Mouse (Mus musculus) MEL (cell line): ENCODE measurements around the gene Yipf1.

Experiments
- CTCF ChIP-seq, 3 experiments: IDR thresholded peaks in 2 of 3; conservative IDR thresholded peaks in 1 of 3; 2 replicates each; pipeline ENCODE4 v1.5.1; 2011 to 2012; ENCODE audit warnings: low read length in 3 of 3, low read depth in 2 of 3, mild to moderate bottlenecking in 2 of 3, improper control_type of control experiment in 1 of 3, inconsistent platforms in 1 of 3, mixed read lengths in 1 of 3, moderate library complexity in 1 of 3; ENCODE audit not compliant: control insufficient read depth in 1 of 3, insufficient read depth in 1 of 3, poor library complexity in 1 of 3, severe bottlenecking in 1 of 3
- E2F4 ChIP-seq: IDR thresholded peaks from 2 replicates; pipeline ENCODE4 v1.6.1; 2011; ENCODE audit warnings: low read depth, low read length, improper control_type of control experiment, borderline replicate concordance
- EP300 ChIP-seq, 2 experiments: IDR thresholded peaks; 2 replicates each; pipeline ENCODE4 v1.6.1; 2011; ENCODE audit warnings: improper control_type of control experiment in 2 of 2, low read length in 2 of 2, low read depth in 1 of 2, mild to moderate bottlenecking in 1 of 2
- ETS1 ChIP-seq: IDR thresholded peaks from 2 replicates; pipeline ENCODE4 v1.6.1; 2012; ENCODE audit warnings: low read depth, mild to moderate bottlenecking, inconsistent platforms, low read length, improper control_type of control experiment, moderate library complexity
- GABPA ChIP-seq: IDR thresholded peaks from 2 replicates; pipeline ENCODE4 v1.6.1; 2012; ENCODE audit warnings: low read depth, mild to moderate bottlenecking, inconsistent platforms, low read length, improper control_type of control experiment, moderate library complexity
- MAX ChIP-seq: IDR thresholded peaks from 2 replicates; pipeline ENCODE4 v1.6.1; 2011; ENCODE audit warnings: low read length, improper control_type of control experiment
- MAZ ChIP-seq: IDR thresholded peaks from 2 replicates; pipeline ENCODE4 v1.6.1; 2012; ENCODE audit warnings: low read depth, mild to moderate bottlenecking, inconsistent platforms, low read length, improper control_type of control experiment
- MEF2A ChIP-seq: IDR thresholded peaks from 2 replicates; pipeline ENCODE4 v1.6.1; 2014; ENCODE audit warnings: low read depth, mild to moderate bottlenecking, inconsistent platforms, low read length, improper control_type of control experiment; ENCODE audit not compliant: poor library complexity, insufficient replicate concordance, severe bottlenecking; ENCODE audit errors: extremely low read depth
- POLR2A ChIP-seq, 2 experiments: IDR thresholded peaks; 2 replicates each; pipeline ENCODE4 v1.6.1; 2011 to 2012; ENCODE audit warnings: low read length in 2 of 2, mild to moderate bottlenecking in 2 of 2, control low read depth in 1 of 2, improper control_type of control experiment in 1 of 2, low read depth in 1 of 2, moderate library complexity in 1 of 2; ENCODE audit not compliant: control insufficient read depth in 1 of 2, insufficient read depth in 1 of 2, poor library complexity in 1 of 2
- TBP ChIP-seq: IDR thresholded peaks from 2 replicates; pipeline ENCODE4 v1.8.0; 2011; ENCODE audit warnings: low read depth, low read length, improper control_type of control experiment
- USF1 ChIP-seq: IDR thresholded peaks from 2 replicates; pipeline ENCODE4 v1.6.1; 2014; ENCODE audit warnings: low read depth, mild to moderate bottlenecking, inconsistent platforms, low read length, improper control_type of control experiment, moderate library complexity
- ZMIZ1 ChIP-seq: IDR thresholded peaks from 2 replicates; pipeline ENCODE4 v1.6.1; 2012; ENCODE audit warnings: low read depth, mild to moderate bottlenecking, inconsistent platforms, low read length, improper control_type of control experiment, moderate library complexity

- TF ChIP-seq CTCF (IDR thresholded peaks at IDR 0.05 in 2 of 3, conservative IDR thresholded peaks at IDR 0.05 in 1 of 3; ENCODE audit: control insufficient read depth in 1 of 3, insufficient read depth in 1 of 3, low read depth in 2 of 3, low read length in 3 of 3, poor library complexity in 1 of 3, severe bottlenecking in 1 of 3) (no peak), POLR2A (IDR thresholded peaks at IDR 0.05; ENCODE audit: control insufficient read depth in 1 of 2, insufficient read depth in 1 of 2, low read depth in 1 of 2, low read length in 2 of 2, poor library complexity in 1 of 2) (no peak), TBP (no peak), MAX (no peak), MEF2A (no peak), ETS1 (no peak), EP300 (IDR thresholded peaks at IDR 0.05; ENCODE audit: low read depth in 1 of 2, low read length in 2 of 2) (no peak), GABPA (no peak), E2F4 (no peak), ZMIZ1 (no peak), USF1 (no peak), MAZ (no peak)
Observed at GRCm38 (mm10) chr4:107286386-107286785, 27.8 kb upstream of the Yipf1 start.
